Mouse (Mus musculus): ENCODE data around the gene Mgat4a.

Mgat4a gene

GRCm38 (mm10) chr1:37495104-37495503 lies 45.7 kb downstream of the Mgat4a start:
- no peak for DNase-seq

- no peak for DNase-seq
Measured at GRCm38 (mm10) chr1:37491672-37492071, 49.1 kb downstream of the Mgat4a start.

GRCm38 (mm10) chr1:37490691-37491212 lies 50.1 kb downstream of the Mgat4a start:
- DNase-seq = no peak

GRCm38 (mm10) chr1:37488531-37488930 lies 52.3 kb downstream of the Mgat4a start:
- DNase-seq = no peak

- DNase-seq = no peak
Measured at GRCm38 (mm10) chr1:37486994-37487393, 53.8 kb downstream of the Mgat4a start.

- DNase-seq = no peak
Measured at GRCm38 (mm10) chr1:37486439-37486838, 54.4 kb downstream of the Mgat4a start.

- no peak for DNase-seq
Measured at GRCm38 (mm10) chr1:37484612-37485011, 56.2 kb downstream of the Mgat4a start.

GRCm38 (mm10) chr1:37481331-37481730 lies 59.5 kb downstream of the Mgat4a start:
- DNase-seq = no peak

GRCm38 (mm10) chr1:37480731-37481130 lies 60.1 kb downstream of the Mgat4a start:
- no peak for DNase-seq

GRCm38 (mm10) chr1:37479759-37480158 lies 61.1 kb downstream of the Mgat4a start:
- DNase-seq = no peak

- DNase-seq = peak in 1 of 2 experiments; percentile 44
Measured at GRCm38 (mm10) chr1:37479074-37479473, 61.7 kb downstream of the Mgat4a start.

- DNase-seq = peak in 1 of 2 experiments; percentile 14
Measured at GRCm38 (mm10) chr1:37478416-37478815, 62.4 kb downstream of the Mgat4a start.

GRCm38 (mm10) chr1:37477928-37478327 lies 62.9 kb downstream of the Mgat4a start:
- DNase-seq = peak; percentile 21 to 32

- no peak for DNase-seq
Measured at GRCm38 (mm10) chr1:37477250-37477649, 63.6 kb downstream of the Mgat4a start.

- DNase-seq = no peak
Measured at GRCm38 (mm10) chr1:37475312-37475711, 65.5 kb downstream of the Mgat4a start.

GRCm38 (mm10) chr1:37474634-37475190 lies 66.1 kb downstream of the Mgat4a start:
- DNase-seq = no peak

- peak in 1 of 2 experiments; percentile 11 for DNase-seq
Measured at GRCm38 (mm10) chr1:37474046-37474445, 66.8 kb downstream of the Mgat4a start.

- no peak for DNase-seq
Measured at GRCm38 (mm10) chr1:37473251-37473650, 67.6 kb downstream of the Mgat4a start.

GRCm38 (mm10) chr1:37471179-37472148 lies 69.4 kb downstream of the Mgat4a start:
- DNase-seq = no peak

- no peak for DNase-seq
Measured at GRCm38 (mm10) chr1:37469007-37469406, 71.8 kb downstream of the Mgat4a start.

GRCm38 (mm10) chr1:37467806-37468205 lies 73.0 kb downstream of the Mgat4a start:
- DNase-seq = no peak

- DNase-seq = no peak
Measured at GRCm38 (mm10) chr1:37466322-37466995, 74.4 kb downstream of the Mgat4a start.

- no peak for DNase-seq
Measured at GRCm38 (mm10) chr1:37464878-37465452, 75.9 kb downstream of the Mgat4a start.
